Mouse (Mus musculus) liver, postnatal 0 days (tissue): ENCODE data around the gene Ppm1f.

Source experiments
- CTCF ChIP-seq: sonication (generic); IDR thresholded peaks from 2 replicates; pipeline ENCODE4 v1.5.1; 2016; ENCODE audit warnings: antibody characterized with exemption, low read depth
- EP300 ChIP-seq: IDR thresholded peaks from 2 replicates; pipeline ENCODE4 v1.6.1; 2016; ENCODE audit warnings: antibody characterized with exemption, low read depth, mild to moderate bottlenecking

DNA sequence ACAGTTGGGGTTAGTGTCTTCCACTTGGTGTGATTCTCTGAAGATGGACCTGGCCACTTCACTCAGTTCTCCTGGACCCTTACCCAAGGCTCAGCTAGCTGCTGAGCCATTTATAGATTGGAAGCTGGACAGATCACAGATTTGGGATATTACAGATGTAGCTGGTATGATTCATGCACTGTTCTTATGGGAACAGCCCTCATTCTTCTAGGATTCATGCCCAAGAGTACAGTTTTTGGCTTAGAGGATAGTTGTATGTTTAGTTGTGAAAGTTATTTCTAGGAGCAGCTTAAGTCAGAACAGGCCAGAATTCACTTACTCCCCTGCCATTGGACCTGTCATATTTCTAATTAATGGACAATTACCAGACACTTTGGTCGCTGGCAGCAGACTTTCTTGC lies 17.2 kb downstream of the Ppm1f start:
- no peak for TF ChIP-seq EP300
- TF ChIP-seq CTCF, result no peak
